Mouse (Mus musculus) thymus, postnatal 0 days (tissue): Measurements from ENCODE around the gene Dlg1. TPM values are rescaled to one million over a fixed set of nuclear protein-coding genes. Genes with fewer than 3 reads are reported as not detected.

Experiments used
- DNase-seq: peaks from one replicate; pipeline ENCODE4 v3.0.0-alpha.2; 2015; ENCODE audit warnings: low spot score
- polyA plus RNA-seq: library from polyadenylated mRNA; unstranded; fragments of >200 nt; fragmentation: Nextera tagmentation; extraction: Ambion mirVana; gene quantifications from 2 replicates; pipeline ENCODE4 v1.2.1, GENCODE M21; 2015

Dlg1 gene
- polyA plus RNA-seq = 14.7 and 17.8 TPM in 2 replicates

DNA sequence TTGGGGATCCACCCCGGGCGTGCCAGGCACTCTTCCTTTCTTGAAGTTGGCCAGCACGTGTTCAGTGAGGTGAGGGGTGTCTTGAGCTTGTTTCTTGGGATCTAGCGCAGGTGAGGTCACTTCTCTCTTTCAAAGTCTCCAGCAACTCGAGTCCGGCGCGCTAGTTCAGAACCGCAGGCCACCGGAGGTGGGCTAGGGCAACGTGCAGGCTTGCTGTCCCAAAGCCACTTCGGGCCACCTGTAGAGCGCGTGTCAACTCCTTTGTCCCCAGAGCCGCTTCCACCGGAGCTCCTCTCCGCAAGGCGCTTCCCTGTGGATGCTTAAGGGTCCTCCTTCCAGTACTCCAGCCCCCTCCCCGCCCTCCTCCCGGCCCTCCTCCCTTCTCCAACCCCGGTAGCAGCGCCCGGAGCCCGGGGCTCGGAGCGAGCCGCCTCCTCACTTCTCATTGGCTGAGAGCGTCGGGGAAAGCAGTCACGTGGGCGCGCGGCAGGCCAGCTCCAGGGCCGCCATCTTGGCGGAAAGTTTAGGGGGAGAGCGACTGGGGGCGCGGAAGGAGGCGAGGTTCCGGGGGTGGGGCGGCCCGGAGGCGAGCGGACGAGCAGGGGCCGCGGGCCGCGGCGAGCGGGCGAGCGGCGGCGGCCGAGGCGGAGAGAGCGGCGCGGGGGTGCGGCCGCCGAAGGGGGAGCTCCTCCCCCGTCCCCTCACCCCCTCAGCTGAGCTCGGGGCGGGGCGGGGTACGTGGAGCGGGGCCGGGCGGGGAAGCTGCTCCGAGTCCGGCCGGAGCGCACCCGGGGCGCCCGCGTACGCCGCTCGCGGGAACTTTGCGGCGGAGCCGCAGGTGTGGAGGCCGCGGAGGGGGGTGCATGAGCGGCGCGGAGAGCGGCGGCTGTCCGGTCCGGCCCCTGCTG lies at the start of gene Dlg1:
Gene Dlg1, plus strand, starts transcription at position 65 of the 908 bp plus-strand sequence.
- DNase-seq = peak; percentile 91

DNA sequence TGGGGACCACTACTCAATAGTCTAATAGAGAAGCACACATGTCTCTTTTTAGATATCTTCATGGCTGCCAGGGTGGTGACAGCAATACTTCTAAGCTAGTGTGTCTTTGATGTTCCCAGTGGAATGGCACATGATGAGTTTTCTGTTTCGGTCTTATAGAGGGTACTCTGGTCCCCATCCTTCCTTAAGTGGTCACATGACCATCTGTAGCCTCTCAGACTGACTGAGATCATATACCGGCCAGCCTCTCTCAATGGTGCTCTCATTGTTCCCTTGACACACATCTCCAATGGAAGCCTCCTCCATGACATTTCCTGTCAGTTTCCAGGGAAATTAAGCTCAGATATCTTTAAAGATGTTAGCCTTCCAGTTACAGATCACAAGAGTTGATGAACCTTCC lies 46.9 kb upstream of the Dlg1 start:
- no peak for DNase-seq

DNA sequence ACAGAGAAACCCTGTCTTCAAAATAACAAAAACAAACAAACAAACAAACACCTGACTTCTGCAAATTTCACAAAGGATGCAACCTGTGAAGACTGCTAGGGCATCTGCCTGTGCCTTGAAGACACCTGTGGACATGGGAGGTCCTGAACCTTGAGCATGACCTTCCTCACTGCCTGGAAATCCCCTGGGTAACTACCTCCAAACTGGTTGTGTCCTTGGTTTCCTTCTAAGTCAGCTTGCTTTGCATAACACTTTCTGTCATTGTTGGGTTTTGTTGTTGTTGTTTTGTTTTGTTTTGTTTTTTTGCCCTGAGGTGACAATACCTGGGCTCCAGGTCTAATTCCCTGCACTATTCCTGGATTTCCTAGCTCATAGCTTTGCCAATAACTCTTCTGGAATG lies 46.1 kb upstream of the Dlg1 start:
- no peak for DNase-seq

DNA sequence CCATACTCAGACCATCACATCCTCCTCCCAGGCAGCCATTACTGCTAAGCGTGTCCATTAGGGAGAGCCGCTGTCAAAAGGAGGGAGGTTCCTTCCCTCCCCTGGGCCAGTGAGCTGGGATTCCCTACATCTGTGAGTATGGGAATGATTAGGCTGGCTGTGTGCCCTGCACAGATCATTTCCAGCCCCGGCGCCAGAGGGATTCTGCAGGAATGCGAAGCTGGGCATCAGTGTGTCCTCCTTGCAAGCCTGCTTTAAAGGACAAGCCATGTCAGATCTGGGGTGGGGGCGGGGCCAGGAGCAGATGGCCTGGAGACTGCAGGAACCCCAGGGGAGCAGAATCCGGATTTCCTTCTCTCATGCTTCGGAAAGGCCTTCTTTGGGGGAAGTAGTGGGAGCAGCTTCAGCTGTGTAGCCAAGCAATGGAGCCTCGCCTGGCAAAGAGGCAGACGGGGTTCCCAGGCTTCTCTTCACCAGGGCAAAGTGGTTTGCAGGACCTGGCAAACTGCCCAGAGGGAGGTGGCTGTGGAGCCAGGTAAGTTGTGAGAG lies 45.3 kb upstream of the Dlg1 start:
- no peak for DNase-seq

DNA sequence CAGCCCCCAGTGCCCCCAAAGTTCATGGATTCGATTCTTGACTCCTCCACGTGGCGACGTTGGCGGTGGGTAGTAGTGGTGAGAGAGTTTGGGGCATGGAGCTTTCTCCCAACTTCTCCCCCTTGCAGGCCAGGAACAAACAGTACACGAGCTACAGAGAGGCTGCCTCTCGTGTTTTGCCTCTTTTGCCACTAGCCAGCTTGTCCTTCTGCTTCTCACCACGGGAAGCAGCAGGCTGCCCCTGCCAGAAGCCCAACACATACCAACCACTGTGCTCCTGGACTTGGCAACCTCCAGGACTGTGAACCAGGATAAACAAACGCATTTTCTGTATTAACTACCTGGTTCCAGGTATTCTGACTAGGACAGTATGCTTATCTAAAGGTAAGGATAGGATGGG lies 44.6 kb upstream of the Dlg1 start:
- DNase-seq = no peak

DNA sequence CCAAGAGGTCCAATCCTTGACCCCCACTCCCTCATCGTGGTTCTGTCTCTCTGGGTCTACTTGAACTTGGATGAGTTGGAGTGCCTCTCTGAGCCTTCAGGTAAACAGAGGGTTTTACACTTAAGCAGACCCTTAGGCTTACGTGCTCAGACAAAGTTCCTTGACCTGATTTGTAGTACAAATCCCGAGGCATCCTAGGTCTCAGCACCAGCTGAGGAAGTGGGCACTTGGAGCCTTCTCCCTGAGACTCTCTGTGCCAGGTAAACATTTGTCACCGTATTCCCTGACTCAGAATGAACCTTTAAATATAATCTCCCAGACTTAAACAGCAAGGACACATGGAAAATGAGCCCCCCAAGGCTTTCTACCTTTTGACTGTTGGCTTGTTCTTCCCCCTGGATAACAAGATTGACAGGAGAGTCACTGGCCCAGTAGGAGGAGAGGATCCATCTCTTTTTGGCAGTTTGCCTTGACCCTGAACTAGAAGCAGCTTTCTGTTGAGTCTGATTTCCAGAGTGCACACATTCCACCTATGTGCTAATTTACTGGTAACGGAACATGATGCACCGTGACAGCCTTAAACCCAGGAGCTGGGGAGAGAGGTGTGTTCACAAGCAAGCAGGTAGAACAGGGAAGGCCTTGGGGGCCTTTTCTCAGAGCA lies 43.4 kb upstream of the Dlg1 start:
- DNase-seq = no peak

DNA sequence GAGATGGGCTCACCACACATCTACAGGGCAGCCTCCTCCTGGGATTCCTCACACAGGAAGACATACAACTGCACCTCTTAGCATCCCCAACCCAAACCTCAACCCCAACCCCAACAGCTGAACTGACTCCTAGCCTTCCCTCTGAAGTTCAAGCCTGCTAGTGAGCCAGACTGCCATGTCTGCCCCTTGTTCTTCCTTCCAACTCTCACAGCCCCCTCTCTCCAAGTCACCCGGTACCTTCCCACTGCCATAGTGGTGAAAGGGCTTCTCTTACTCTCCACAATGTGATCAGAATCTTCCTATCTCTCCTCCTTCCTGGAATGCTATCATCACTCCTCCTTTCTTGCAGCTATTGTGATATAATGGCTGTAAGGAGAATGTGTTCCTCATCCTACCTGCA lies 40.9 kb upstream of the Dlg1 start:
- DNase-seq = no peak

DNA sequence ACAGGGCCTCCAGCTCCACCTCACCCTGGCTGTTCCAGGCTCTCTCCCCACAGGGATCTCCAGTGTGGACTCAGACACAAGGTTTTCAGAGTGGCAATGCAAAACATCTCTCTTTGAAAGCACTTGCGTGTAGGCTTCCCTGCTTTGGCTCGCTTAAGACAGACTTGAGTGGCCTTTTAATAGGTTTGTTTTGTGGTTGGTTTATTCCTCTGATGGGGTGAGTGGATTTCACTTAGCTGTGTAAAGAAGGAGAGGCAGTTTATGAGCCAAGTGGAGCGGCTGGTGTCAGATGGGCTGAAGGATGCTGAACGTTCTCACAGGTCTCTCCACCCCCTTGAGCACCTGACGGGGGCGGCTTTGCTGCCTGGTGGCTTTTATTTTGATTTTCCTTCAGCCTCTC lies 40.1 kb upstream of the Dlg1 start:
- DNase-seq = no peak

DNA sequence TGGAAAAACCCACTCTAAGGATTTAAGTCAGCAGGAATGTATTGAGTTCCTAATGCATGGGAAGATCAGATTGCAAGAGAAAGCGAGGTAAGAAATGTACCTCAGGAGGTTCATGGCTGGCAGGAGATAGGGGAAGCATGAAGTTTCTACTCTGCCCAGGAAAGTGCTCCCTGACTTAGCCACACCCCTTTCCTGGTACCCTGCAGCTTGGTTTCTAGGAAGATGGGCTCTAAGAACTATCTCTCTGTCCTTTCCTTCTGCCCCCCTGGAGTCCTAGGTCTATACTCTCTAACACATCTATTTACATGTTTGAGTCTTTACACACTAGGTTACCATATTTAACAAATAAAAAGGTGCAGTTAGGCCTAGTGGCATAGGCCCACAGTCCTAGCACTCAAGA lies 38.5 kb upstream of the Dlg1 start:
- DNase-seq = no peak

DNA sequence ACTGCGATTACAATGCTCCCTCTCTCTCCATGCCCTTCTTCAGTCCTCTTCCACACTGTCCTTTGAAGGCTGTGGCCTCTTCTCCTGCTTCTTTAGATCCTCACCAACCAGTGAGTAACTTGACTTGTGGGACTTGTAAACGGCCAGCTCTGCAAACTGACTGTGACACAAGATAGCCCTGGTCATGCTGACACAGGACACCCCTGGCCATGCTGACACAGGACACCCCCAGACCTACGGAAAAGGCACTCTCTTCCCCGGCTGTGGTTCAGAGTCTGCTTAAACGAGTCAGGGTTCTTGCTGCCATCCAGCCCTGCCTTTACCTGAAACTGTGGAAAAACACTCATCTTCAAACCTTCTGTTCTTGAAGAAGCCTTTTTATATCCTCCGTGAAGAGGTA lies 36.9 kb upstream of the Dlg1 start:
- no peak for DNase-seq

DNA sequence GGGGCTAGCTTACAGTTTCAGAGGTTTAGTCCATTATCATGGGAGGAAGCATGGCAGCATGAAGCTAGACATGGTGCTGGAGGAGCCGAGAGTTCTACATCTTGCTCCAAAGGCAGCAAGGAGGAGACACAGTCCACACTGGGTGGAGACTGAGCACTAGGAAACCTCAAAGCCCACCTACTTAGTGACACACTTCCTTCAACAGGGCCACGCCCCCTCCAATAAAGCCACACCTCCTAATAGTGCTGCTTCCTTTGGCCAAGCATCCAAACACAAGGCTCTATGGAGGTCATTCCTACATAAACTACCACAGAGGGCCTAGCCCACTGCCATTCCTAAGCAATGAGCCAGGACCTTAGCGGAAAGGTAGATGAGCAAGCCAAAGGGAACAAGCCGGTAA lies 32.9 kb upstream of the Dlg1 start:
- DNase-seq = no peak

DNA sequence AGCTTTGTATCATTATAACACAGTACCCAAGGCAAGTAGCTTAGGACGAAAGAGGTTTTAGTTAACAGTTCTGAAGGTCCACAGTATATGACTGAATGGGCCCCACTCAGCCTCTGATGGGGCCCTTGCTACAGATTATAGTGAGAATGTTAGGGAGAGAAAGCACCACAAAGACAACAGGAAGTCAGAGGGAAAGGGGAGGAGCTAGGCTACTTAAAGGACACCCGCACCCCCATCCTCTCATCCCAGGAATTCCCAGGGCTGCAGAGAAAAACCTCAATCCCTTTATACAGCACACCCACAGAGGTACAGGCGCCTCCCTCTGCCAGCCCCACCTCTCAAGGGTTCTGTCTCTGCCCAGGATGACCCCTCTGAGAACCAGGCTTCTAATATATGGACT lies 32.2 kb upstream of the Dlg1 start:
- no peak for DNase-seq

DNA sequence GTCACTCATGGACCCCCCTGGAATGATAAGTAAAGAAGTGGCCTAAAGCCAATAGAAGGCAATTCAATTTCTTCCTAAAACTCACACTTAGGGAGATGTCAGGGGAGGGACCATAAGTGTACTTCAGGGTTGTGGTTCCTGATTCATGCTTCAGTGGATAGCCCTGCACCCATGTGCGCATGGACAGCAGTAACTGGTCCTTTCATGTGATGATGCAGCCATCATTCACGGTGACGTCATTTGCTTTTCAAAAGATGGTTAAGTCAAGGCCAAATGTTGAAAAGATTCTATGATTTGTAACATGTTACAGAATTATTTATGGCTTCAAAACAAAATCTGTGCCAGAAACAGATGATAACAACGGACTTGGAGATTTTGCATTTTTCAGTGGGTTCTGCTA lies 28.9 kb upstream of the Dlg1 start:
- DNase-seq = no peak

DNA sequence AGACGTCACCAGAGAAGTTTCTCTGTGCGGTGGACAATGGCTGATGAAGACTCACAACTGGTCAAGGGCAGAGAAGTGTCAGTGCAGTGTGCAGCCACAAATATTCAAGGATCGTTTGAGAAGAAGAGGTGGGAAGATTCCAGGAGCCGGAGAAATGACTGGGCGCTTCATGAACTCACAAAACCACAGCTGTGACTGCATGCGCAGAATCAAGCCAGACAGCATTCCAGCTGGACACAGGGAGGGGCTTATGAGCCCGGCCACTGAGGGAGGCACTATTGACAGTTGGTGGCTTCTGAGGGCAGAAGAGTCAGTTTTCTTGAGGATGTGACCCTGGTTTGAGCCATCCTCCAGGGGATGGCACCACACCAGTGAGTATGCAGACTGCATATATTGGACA lies 24.9 kb upstream of the Dlg1 start:
- DNase-seq = no peak

DNA sequence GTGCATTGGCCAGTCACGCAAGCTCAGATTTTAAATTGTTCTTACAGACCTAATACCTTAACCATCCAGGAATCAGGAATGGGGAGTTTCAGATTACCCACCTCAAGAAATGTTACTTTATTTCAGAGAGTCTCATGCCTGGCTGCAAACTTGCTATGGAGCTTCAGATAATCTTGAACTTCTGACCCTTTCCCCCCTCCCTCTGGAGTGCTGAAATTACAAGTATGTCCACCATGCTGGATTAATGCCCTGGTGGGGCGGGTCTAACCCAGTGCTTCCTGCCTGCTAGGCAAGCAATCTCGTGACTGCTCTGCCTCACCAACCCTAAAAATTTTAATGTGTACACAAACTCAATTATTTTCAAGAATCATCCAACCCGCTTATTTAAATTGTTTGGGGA lies 23.3 kb upstream of the Dlg1 start:
- DNase-seq = no peak

DNA sequence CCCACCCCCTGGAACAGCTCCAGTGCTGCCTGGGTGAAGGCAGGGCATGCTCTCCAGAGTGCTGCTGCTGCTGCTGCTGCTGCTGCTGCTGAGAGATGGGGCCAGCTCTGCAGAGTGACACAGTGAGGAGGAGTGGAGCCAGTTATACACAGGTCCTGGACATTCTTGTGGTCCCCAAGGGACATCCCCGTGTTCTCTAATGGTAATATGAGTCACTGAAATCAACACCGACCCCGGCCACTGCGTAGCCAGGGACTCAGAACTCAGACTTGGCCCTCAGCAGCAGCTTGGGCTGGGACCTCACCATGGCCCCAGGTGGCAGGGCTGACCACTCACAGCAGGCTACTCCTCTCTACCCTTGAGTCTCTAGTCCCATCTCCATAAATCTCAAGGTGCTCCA lies 21.5 kb upstream of the Dlg1 start:
- no peak for DNase-seq

DNA sequence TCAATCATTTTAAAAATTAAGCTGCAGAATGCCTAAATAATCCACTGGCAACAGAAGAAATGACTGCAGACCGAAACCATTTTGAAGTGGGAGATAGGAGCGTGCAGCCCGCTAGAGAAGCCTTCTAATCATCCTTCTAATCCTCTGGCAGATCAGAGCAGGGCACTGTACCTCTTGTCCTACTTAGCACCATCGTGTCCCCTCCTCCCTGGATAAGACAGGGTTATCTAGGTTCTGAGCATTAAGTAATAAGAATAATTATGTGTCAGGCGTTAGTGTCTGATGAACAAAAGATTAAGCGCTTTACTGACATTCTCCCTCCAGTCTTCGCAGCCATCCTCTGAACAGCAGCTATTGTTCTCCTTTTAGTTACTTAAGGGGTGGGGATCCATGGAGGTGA lies 16.0 kb upstream of the Dlg1 start:
- DNase-seq = no peak

DNA sequence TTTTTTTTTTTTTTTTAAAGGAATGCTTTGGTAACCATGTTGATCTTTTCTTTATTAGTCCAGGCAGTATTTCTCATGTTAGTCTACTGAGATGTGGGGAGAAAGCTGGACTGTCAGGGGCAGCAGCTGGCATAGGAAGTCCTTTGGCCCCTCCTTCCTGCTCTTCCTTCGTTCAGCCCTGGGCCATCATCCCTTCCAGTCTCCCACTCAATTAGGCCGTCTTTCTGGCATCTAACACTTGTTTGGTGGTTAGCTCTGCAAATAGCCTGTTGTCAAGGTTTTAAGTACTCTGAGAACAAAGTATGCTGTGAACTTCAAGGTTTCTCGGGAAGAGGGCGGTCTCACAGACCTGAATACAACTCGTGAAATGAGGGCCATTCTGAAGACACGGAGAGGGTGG lies 12.5 kb upstream of the Dlg1 start:
- no peak for DNase-seq

DNA sequence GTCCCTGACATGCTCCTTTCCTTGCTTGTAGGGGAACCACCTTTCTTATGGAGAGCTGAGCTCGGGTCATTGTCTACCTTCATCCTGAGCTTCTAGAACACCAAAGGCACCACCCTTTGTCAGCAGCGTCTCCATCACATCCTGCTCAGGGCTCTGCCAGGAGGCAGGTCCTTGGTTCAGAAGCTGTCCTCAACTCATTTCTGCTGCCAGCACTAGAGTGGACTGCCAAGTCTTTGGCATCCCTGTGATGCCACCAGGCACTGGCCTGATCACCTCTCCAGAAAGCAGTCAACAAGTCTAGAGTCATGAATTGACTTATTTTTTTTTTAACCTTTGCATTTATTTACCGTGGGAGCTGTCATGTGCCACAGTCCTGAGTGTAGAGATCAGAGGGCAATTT lies 11.7 kb upstream of the Dlg1 start:
- DNase-seq = no peak

DNA sequence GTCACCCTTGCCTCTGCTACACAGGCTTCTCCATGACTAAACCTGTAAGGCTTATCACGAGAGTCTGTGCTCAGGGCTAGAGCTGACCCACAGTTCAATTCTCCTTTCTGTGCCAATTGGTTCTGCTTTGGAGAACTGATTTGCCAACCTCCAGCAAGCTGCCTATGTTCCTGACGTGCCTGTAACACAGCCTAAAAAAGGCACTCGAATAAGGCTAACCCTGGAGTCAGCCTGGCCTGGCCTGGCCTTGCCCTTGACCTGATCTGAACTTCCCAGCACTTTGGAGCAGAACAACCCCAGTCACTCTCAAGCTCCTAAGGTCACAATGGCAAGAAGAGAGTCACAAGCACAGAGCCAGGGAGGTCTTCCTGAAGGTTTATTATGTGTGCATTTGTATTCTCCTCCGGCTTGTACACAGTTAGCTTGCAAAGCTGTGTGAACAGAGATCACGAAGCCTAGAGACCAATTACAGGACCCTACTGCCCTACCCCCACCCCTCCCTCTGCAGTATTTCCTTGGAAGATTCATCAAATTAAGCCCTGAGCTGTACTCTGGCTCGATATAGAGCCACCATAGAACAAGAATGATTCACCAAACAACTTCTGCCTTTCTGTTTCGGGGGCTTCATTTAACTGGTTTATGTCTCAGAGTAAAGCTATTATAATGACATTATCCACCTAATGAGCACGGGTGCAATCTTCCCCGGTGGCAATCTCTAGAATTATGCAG lies 11.0 kb upstream of the Dlg1 start:
- no peak for DNase-seq

DNA sequence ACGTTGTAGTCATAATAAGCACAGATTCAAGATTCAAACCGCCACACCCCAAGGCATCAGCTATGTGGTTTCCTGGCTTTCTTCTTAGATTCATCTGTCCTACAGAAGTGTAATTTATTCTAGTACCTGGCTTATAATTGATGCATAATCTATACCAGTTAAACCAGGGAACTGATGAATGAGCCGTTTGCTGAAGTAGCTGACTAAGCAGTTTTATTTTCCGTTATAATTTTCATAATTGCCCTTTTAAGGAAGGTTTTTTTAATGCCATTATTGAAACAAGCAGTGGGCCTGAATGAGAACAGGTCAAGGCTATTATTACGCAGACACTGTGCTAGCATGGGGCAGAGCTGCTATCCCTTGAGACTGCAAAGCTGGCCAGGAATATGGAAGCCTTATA lies 9.6 kb upstream of the Dlg1 start:
- DNase-seq = no peak

DNA sequence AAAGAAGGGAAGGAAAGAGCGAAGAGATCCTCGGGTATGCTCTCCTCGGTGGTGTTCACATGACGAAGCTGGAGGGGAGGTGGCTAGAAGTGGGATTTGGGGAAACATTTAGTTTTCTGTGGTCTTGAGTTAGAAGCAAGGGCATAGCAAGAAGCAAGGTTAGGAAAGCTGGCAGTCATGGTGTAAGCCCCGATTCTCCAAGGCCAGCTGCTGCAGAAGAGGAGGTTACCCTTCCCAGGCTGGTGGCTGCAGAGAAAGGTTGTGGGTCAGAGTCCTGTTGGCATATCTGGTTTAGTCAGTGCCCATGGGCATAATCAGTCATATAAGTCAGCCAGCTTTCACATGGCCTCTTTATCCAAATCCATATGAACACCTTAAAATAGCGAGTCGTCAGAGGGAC lies 9.2 kb upstream of the Dlg1 start:
- no peak for DNase-seq
